Mouse (Mus musculus) testis, postnatal 14 days (tissue): ENCODE data around the gene Hs2st1.
A peak's percentile ranks its signal among the peaks of the same experiment; 100 is the strongest.

ENCODE experiments used
- DNase-seq: peaks from one replicate; pipeline ENCODE4 v3.0.0; 2021; ENCODE audit warnings: low spot score

Hs2st1 gene

DNA sequence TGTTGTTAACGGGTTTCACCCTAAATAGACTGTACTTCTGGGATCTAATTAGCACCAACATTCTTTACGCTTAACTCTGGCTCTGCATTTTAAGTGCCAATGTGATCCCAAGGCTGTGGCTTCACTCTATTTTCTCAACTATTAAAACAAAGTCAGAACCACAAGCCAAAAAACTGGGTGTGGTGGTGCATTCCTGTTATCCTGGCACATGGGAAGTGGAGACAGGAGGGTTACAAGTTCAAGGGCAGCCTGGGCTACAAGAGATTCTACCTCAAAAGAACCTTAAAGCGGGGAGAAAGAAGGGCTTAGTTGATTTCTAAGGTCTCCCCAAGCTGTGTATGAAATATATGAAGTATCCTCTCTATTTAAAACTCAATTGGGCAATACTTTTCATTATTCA is 133.9 kb downstream of the Hs2st1 start:
- DNase-seq: no peak

DNA sequence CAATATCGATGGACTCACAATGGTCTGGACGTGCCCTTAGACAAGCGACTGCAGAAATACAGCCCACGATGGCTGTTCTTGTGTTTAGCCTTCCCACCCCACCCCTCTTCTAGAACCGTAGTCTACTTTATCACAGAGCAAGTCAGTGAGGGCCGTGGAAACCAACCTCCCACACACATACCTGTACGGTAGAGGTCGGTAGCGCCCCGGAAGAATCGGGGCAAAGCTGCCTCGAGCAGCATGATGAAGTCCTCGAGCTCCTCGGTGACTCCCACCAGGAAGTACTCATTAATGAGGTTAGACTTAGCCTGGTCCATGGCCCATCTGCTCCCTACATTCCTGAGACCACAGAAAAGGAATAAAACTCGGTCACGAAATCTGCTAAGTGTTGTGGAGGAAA is 134.7 kb downstream of the Hs2st1 start:
- no peak for DNase-seq

GRCm38 (mm10) chr3:144434276-144434675 is 135.7 kb downstream of the Hs2st1 start:
- no peak for DNase-seq

- no peak for DNase-seq
These were observed 136.9 kb downstream of the Hs2st1 start for GRCm38 (mm10) chr3:144433039-144433438.

DNA sequence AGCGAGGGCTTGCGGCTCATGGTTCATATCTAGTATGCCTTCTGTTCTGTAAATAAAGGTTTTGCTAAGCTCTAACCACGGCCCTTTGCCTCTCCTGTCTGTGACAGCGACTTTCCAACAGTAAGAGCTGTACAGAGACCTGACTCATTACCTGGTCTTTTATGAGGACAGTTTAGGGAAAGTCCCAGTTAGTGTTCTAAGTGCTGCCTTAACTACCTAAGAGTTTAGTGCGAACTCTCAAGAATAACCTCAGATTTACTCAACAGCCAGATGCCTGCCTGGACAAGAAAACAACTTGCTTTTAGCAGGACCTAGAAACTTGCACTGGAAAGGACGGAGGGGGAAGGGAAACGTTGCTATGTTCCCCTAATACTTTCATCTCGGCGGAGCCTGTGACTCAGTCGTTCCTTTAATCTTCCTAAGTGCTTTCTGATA is 137.8 kb downstream of the Hs2st1 start:
- DNase-seq: no peak

DNA sequence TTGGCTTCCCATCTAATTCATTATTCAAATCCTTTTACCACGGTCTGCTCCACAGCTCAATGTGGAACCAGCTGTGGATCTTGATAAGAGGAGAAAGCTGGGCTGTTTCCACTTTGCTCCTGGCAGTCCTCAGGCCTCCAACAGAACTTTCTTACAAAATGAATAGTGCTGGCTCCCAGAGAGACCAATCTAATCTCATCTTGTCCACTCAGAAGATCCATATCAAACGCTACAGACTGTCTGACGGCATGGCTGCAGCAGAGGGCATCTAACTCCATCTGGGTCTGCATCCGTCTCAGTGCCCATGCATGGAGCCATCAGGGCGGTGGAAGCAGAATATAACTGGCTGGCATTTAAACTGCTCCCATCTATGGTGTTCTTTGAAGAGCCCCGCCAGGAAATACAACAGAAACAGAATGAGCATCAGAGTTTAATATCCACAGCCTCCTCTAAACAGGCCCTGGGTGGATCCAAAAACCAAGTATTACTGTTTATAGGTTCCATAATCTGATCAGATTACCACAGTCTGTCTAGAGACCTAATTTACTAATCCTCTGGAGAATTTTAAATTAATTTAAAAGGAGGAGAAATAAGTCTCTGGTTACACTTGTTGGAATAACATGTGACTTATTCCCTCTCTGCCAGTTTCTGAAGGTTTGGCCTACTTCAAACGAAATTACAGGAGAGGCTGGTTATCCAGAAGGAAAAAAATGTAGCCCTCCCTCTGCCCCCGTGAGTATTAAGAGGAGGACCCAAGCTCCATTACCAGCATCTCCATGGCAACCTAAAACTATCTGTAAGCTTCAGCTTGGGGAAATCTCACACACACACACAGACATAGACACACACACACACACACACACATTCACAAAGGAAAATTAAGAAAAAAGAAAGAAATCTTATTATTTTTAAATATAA is 141.2 kb downstream of the Hs2st1 start:
- DNase-seq: no peak

DNA sequence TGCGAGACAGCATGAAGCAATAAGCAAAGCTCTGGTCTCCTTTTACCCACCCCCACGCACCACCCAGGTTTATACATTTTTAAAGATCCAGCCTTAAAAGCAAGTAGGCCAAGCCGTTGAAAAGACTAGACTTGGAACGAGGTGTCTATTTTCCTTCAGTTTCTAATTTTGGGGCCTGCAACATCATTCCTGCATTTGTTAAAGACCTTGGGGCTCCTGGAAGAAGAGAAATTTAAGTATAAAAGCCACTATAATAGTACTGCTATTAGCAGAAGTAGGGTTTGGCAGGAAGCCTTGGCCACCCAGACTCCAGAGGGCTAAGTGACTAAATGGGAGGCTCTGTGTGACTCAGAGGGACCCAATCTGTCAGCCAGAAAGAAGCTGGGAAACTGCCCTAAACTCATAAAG is 144.9 kb downstream of the Hs2st1 start:
- DNase-seq: no peak

DNA sequence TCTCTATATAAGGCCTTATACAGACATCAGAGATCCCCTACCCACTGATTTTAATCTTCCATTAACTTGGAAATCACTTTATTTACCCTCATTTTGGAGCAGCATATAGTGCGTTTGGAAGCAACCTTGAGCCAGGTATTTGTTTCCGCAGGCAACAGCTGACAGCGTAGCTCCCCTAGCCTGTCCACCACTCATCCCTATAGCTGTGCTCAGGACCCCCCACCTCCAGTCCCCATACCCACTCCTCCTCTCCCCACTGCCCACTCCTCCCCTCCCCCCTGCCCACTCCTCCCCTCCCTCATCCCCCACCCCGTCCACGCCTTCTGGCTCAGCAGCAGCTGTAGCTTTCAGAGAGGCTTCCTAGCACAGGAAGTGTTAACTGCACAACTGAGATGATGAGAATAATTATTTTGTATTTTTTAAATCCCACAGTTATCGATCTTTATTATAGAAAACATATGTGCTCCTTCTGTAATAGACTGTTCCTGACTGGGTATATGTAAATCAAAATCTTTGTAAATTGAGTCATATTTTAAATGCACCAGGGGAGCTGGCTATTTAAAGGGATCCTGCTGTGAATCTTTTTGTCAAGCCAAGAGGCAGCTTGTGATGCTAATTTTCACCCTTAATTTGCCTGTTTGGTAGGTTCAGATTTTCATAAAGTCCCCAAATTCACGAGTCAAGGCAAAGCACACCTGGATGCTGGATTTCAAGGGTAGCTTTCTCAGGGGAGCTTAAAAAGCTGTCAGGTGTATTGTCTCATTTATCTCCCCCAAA is 148.4 kb downstream of the Hs2st1 start:
- DNase-seq: no peak

DNA sequence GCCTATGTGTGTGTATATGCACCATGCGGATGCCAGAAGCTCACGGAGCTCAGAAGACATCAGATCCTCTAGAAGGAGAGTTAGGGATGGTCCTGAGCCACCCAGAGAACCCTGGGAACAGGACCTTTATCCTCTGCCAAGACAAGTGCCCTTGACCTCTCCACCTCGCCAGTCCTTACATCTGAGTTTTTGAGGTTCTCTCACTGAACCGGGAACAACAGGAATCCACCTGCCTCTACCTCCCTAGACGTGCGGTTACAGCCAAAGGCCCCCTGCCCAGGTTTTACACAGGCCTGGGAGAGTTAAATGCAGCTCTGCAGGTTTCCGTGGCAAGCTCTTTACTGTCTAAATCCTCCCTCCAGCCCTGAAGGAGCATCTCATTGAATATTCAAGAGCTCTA is 156.2 kb downstream of the Hs2st1 start:
- DNase-seq: no peak

- DNase-seq: no peak
These were observed 157.3 kb downstream of the Hs2st1 start for GRCm38 (mm10) chr3:144412538-144413272.

GRCm38 (mm10) chr3:144411650-144412278 is 158.2 kb downstream of the Hs2st1 start:
- no peak for DNase-seq

DNA sequence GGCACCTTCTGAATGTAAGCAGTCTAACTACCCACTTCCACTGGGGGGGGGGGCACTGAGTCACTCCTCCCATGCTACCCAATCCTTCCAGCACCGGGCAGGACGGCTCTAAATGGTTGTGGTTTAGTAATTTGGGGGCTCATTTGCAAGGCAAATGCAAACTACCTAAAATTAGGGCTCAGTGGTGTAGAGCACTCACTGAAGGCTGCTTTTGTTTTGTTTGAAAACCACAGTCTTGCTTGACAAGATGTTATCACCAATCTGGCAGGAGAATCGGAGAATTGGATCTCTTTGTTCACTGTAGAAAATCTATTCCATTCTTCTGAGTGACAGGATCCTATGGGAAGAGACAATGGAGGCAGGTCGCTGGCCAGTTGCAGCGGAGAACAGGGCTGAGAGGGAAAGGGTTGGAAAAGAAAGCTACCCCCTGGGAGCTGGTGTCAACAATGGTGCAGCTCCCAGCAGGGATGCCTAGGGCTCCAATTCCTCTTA is 158.9 kb downstream of the Hs2st1 start:
- no peak for DNase-seq

- DNase-seq: no peak
These were observed 161.0 kb downstream of the Hs2st1 start for GRCm38 (mm10) chr3:144408953-144409352.

DNA sequence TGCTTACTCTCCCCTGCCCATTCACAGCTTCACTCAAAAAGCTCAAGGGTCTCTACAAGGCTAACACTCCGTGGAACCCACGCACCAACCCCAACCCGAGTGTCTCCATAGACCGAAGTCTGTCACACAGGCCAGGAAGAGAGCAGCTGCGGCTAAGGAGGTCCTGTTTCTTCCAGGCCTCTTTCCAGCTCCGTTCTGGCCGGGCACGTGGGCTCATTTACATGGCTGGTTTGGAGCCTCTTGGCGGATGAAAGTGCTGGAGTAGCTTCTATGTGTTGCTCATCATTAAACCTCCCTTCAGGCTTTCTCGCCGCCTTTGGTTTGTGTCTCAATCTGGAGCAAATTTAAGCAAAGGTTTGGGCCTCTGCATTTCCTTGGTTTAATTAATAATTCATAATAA is 164.7 kb downstream of the Hs2st1 start:
- DNase-seq: no peak

DNA sequence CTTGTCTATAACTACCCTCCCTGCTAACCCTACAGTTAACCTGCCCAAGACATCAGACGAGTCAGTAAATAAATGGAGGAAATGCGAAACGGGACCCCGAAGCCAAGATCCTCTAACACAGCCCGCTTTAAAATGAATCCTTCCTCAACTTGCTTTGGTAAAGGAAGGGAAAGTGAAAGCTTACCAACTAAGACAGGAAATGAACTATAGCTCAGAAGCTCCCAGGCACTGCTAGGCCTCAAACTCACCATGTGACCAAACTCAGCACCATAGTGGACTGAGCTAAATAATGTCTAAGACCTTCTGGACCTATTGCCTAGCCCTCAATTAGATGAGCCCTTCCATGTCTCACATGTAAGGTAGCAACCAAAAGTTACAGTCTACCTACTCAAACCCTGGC is 168.7 kb downstream of the Hs2st1 start:
- no peak for DNase-seq

DNA sequence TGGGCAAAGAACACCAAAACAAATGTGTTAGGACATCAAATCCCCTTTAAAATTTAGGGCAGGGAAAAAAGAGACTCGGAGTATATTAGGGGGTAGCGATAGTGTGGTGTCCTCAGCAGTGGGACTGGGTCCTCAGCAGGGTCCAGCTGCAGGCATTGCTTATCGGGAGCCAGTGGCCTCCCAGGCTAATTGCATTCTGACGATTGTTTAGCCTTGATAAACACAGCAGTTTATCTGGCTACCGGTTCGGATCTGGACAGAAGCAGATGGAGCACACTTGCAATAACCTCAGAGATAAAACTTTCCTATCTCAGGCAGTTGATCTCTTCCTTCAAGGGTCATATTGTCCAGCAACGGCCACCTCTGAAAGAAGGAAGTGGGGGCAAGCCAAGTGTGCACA is 169.1 kb downstream of the Hs2st1 start:
- no peak for DNase-seq

DNA sequence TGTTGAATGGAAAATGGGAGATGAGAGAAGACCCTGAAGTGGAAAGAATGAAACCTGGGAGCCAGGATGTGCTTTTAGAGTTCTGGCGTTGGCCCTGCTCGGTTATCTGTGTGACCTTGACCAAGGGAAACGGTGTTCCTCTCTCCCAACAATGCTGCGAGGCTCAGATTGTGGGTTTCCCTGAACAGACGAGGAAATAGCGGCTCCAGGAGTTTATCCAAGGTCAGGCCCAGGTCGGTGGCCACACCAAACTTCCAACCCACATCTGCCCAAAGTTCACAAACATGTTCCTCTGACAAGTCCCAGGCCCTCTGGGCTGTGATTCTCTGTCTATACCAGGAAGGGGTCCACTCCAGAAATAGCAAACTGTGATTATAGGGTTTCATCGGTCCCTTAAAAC is 169.6 kb downstream of the Hs2st1 start:
- peak; percentile 24 for DNase-seq

GRCm38 (mm10) chr3:144399358-144400096 is 170.5 kb downstream of the Hs2st1 start:
- peak; percentile 75 for DNase-seq

- DNase-seq: no peak
These were observed 171.8 kb downstream of the Hs2st1 start for GRCm38 (mm10) chr3:144398166-144398565.

- no peak for DNase-seq
These were observed 173.5 kb downstream of the Hs2st1 start for GRCm38 (mm10) chr3:144396478-144396877.

GRCm38 (mm10) chr3:144394454-144394943 is 175.5 kb downstream of the Hs2st1 start:
- DNase-seq: no peak
